Mouse (Mus musculus) thymus, postnatal 0 days (tissue): ENCODE data around the gene Magi1. TPM values are rescaled to one million over a fixed set of nuclear protein-coding genes. Genes with fewer than 3 reads are reported as not detected.

Experiments used
- DNase-seq: peaks from one replicate; pipeline ENCODE4 v3.0.0-alpha.2; 2015; ENCODE audit warnings: low spot score
- polyA plus RNA-seq: library from polyadenylated mRNA; unstranded; fragments of >200 nt; fragmentation: Nextera tagmentation; extraction: Ambion mirVana; gene quantifications from 2 replicates; pipeline ENCODE4 v1.2.1, GENCODE M21; 2015

Magi1 gene
- polyA plus RNA-seq, 1 experiment from 2014 or later, result 1.4 TPM

DNA sequence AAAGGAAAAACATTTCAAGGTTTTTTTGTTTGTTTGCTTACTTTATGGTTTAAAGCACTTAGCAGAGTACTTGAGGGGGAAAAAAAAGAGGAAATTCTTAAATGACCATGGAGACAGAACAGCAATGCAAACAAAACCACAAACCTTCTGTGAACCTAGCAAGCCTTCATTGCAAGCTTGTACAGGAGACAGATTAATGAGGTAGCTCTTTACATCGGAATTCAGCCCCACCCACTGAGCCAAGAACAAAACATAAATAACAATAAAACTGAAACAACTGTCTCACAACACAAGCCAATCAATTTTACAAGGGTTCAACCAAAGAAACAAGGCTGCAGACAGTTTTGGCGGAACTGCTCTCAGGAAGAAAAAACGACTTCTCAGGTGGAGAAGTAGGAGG is 296.2 kb downstream of the Magi1 start:
- DNase-seq, result no peak

DNA sequence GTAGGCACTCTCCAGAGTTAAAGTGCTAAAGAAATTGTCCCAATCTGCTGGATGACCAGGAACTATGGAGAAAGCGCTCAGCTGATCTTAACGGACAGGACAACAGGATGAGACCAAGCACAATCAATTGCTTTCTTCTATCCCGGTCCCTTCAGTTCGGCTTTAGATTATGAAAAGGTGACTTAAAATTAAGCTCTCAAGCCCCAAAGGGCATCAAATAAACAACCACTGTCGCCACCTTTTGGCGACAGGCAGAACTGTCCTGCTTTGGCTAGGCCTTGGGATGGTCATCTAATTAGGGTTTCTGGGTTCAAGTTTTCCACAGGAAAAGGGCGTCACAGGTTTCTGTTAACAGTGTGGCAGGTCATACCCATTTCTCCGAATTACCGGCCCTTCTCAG is 298.6 kb downstream of the Magi1 start:
- DNase-seq, result peak; percentile 3

DNA sequence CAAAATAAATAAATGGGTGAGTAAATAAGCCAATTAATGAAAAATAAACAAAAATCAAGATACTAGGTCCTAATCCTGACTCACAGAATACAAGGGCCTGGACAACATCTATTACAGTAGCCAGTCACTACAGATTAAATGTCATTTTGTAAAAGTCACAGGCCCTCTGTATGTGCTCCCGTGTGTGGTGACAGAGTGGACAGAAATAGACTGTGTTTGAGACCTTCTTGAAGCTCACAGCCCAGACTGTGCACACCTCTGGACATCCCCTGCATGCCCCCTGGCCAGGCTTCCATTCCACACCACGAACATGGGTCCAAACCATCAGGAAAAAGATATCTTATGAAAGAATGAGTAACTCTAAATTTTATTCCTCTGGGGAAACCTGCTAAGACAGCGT is 300.2 kb downstream of the Magi1 start:
- no peak for DNase-seq

DNA sequence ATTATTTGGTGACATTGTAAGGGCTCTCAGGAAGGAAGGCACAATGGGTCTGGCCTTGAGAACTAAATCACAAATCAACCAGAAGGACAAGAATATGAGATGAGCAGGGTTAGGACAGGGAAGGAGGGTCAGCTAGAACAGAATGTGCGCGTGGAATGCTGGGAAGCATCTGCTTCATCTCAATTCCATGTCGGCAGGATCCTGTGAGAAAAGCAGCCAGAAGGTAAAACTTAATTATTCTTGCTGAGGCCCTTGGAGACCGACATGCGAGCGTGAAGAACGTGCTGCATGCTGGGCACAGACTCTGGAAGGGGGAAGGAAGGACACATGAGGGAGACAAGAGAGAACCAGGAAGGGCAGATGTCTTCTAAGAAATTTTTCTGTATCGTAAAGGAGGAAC is 302.5 kb downstream of the Magi1 start:
- DNase-seq, result no peak

DNA sequence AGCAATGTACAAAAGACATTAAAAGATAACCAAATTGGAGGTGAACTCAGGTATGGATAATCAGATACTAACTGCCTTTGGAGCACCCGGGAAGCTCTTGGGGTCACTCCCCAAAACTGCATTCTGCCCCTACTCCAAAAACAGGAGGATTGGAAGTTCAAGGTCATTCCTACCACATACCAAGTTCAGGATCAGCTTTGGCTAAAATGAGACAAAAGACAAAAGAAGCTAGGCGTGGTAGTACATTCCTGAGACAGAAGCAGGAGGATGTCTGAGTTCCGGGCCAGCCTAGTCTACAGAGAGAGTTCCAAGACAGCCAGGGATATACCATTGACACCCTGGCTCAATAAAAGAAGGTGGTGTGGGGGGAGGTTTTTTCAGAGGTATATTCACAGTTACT is 304.5 kb downstream of the Magi1 start:
- no peak for DNase-seq

DNA sequence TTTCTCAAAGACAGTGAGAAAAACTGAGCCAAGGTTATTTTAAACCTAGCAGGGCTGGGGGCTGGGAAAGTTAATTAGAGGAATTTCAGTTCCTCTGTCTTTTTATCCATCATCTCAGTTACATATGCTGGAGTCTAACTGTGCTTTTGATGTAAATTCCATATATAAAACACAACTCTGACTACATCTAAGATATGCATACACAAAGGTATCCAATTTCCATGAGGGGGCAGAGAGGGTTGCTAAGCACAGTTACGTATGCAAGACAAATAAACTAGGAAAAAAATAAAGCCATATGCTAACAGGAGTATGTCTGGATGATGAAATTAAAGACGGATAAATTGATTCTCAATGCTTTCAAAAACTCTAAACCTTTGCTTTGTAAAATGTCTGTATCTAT is 315.0 kb downstream of the Magi1 start:
- DNase-seq, result no peak

DNA sequence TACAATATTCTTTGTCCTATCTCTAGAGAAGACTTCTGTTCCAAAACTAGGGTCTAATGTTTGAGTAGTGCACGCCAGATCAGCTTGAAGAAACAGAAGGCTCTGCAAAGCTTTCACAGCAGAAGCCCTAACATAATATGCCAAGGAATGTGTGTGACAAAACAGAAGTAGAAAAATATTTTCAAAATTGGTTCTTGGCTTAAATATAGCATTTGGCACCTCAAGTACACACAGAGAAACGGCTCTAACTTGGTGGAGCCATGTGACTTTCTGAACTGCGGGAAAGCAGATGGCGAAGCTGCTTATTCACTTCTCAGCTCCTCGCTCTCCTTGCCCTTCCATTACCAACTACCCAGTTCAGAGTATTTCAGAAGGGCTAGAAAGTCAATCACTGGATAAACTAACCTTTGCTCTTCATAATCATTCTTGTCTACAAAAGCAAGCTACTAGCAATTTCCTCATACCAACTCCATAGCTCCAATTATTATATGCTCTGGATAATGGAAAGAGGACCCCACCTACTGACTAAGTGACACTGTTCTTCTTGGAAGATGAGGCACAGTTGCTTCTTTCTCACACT is 320.9 kb downstream of the Magi1 start:
- DNase-seq, result no peak

DNA sequence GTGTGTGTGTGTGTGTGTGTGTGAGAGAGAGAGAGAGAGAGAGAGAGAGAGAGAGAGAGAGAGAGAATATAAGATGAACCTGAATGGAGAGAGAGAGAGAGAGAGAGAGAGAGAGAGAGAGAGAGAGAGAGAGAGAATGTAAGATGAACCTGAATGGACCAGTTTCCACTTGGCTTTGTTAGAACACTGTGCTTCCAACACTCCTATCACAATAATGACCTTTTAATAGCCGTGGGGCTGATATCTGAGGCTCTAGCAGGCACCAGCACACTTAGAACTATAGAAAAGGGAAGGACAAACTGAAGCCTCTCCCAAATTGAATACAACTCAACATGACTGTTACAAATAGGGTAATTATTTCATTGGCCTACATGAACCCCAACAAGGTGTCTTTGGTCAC is 321.9 kb downstream of the Magi1 start:
- no peak for DNase-seq

DNA sequence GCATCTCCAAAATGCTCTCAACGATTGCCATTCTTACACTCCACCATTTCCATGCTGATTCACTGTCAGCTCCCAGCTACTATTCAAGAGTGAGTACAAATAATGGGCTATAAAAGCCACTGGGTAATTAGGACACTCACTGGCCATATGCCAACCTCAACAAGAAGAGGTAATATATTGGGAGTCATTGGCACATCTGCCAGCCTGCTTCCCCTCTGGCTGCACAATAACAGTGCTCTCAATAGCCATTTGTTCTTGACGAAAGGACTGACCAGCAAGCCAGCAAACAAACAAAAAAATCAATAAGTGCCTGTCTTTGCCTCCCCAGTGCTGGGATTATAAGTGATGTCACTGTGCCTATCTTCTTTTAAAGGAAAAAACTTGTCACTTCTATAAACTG is 326.5 kb downstream of the Magi1 start:
- no peak for DNase-seq

DNA sequence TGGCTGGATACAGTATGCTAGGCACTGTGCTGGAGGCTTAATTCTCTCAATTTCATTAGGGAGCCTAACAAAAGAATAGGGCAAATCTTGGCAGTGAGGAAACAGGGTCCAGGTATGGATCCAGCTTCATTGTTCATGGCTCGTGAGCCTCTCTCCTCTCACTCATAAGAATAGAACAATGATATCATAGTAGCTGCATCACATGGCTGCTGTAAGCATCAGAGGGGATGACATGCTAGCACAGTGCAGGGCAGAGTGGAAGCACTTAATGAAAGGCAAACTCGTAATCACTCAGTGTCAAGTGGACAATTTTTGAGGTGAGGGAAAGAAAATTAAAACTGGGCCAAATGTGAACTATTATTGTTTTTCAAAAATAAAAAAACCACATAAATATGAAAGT is 337.1 kb downstream of the Magi1 start:
- DNase-seq, result no peak

DNA sequence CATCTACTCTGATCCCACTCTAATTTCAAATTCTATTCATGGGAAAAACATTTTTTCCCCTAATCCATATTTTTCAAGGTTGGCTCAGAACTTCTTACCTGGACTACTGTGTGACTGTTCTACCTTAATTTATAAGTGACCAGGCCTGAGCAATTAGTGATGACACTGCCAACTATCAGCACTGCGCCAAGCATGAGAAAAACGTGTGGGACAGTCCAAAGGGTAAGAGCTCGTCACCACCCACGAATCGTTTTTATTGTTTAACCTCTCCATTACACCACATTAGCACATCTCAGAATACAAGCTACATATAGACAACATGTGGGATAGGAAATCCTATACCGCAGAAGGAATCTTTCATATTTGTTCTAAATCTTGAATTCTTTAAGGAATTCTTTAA is 347.4 kb downstream of the Magi1 start:
- DNase-seq, result no peak

DNA sequence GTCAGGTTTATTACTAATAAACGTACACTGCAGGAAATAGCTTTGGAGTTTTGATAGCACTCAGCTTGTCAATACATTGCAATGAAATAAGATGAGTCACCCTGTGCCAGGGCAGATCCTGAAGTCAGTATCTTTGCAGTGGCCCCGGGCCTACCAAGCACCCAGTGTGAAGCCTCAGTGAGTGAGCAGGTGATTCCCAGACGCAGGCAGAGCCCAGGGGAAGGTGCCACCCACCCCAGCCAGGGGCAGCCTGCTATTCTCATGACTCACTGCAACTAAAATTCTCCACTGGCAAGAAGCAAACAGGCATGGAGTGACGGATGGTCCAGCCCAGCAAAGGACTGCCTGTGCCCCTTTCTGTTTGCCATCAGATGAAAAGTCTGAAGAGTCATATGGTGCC is 347.9 kb downstream of the Magi1 start:
- no peak for DNase-seq

DNA sequence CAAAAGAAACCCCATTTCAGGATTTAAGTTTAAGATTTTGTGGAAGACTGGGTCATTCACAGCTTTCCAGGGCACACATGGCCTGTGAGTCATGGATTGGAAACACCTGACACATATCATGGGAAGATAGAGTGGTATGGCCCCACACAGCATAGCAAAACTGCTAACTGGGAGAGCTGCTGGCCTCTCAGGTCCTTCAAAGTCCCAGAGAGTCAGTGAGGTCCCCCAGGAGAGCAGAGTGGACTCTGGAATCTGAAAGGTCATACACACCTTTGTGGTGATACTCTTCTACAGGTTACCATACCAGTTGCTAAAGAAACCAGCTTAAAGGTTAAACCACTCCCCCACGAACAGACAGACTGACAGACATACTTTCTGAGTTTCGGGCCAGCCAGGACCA is 349.0 kb downstream of the Magi1 start:
- DNase-seq, result no peak

DNA sequence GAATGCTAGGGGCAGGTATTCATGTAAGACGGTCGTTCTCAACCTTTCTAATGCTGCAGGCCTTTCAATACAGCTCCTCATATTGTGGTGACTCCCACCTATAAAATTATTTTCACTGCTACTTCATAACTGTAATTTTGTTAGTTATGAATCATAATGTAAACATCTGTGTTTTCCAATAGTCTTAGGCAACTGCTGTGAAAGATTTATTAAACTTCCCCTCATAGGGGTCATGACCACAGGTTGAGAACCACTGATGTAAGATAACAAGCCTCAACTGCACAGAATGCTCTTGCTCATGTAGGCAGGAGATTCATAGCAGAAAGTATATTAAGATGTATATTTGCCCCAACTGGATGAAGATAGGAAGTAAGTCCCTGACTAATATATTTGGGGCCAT is 359.1 kb downstream of the Magi1 start:
- no peak for DNase-seq

DNA sequence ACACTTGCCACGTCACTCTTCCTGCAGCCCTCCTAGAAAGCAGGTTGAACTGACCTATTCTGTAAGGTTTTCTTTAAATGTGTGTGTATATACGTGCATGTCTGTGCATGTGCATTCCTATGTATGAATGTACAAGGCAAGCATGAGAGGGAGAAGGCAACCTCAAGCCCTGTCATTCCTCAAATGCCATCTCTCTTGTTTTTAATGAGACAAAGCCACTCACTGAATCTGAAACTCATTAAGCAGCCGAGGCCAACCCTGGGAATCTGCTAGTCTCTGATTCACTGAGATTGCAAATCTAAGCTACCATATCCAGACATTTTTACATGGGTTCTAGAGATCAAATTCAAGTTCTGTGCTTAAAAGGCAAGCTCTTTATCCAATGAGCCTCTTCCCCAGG is 359.7 kb downstream of the Magi1 start:
- DNase-seq, result no peak

DNA sequence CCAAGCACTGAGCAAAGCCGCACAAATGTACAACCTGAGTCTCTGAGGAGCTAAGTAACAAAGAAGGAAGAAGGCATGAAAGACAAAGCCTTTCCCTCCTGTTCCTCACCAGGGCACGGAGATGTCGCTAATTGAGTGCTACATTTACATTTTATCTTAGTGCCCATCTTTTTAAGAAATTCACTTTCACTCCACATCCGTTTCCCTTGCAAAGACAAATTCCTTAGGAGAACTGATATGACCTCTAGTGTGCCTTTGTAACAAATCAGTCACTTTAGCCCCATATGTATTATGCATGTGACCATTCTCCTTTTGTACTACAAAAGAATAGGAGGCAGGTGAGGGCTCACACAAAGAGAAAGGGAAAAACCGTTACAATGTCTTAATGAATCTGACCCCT is 360.4 kb downstream of the Magi1 start:
- DNase-seq, result no peak

DNA sequence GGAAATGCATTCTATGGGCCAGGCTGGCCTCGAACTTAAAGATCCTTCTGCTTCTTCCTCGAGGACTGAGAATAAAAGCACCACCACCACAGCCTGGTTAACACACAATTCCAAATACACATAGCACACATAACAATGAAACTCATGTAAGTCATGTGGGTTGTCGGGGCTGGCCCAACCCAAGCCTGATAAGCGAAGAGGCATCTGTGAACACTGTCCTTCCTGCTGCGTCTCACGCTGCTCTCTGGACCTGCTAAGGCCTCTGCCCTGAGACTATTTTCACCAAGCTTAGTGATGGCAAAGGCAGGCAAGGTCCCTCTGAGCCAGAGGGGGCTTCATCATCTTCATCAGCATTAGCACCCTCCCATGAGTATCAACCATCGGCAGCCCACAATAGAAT is 360.8 kb downstream of the Magi1 start:
- no peak for DNase-seq

DNA sequence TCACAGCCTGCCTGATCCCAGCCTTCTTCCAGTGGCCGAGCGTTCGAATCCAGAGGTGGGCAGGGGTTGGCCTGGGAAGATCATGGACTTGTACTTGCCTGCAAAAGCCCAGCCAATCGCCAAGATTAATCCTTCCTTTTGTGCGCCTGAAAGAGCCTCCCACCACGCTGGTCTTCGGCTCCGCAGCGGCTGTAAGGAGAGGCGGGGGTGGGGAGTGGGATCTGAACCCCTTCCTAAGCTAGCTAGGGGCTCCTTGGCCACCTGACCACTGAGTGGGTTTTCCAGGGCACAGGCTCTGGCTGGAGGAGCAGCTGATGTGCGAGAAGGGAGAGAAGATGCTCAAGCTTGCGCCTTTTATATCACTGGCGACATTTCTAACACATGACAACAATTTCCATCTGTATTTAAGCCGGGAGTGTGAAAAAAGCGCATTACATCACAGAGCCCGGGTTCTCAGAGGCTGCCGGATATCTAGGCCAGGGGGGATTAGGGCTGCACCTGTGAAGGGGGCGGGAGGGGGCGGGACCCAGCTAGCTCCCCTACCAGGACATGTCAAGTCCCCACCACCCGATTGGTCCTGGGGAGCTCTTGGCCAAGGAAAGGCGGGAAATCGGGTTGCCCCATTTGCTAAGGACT is 370.4 kb downstream of the Magi1 start:
- DNase-seq, result no peak

DNA sequence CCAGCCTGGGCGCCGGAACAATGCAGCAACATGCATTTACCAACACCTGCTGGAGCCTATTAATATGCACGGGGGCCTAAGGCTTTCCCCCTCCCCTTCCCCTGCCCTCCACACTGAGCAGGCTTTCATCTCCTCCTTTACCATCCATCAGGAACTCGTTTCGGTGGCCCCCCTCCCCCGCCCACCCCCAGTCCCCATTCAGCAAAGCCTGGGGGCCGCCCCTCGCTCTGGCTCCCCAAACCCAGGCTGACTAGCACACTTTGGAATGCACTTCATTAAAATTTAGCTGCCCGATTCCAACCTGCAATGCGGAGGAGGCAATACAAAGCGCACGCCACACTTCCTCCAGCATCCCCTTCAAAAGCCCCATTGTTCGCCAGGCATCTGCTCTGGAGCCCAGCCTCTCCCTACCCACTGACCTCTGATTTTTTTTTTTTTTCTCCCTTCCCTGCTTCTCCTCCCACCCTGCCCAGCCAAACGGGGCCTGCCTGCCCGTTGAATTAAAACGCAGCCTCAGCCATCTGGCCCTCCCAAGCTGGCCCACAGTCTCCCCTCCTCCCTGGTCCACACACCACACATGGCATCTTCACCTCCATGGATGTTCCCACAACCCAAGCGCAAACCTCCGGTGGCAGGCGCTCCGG is 371.0 kb downstream of the Magi1 start:
- no peak for DNase-seq

DNA sequence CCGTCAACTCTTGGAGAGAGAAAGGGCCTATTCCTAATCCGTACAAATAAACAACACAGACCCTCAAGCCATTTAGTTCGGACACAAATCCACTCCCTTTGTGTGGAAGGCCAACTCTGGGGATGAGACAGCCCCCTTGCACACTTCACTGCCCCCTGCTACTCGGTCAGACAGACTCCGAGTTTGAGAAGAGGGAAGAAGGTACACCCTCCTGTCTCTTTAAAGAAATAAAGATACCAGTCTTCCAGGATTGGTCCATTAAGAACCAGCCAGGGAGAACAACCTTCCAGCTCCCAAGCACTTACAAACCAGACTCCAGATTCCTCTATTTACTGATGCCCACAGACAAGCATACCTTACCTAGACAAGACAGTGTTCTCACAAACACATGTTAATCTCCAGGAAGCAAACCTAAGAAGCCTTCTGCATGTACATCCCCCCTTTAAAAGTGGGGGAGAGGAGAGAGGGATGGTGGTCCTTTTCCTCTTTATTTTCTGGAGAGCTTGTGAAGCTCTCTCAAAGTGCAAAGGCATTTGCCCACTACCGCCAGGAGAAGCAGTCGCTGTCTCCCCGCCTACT is 371.6 kb downstream of the Magi1 start:
- no peak for DNase-seq

DNA sequence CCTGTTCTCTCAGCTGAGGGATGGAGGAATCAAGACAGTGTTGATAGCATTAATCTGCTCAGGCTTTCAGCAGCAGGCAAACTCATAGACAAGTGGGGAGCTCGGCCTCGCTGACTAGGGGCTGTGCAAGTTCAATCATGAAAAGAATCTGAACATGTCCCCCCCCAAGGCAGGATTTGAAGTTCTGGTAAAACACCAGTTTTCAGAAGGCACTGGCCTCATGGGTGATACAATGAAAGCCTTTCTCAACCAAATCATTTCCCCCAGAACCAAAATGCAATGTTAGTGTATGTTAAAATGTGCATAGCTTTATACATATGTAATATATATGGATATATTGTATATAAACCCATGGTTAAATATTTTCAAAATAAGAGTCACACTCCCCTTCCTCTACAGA is 372.3 kb downstream of the Magi1 start:
- no peak for DNase-seq

DNA sequence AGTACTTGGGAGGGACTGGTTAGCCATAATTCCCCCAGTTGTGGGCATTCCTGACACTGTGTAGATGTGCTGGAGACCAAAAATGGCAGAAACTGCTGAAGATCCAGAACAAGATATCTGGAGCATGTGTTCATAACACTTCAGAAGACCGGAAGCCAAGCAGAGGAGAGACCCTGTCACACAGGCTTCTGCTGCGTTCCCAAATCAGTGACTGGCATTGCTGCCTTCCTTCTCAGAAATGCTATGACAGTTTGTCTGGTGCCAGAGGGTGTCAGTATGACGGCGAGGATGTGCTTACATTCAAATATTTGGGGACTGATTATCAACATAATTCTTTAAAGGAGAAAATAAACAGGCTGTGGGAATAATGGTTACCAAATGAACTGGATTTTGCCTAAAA is 373.7 kb downstream of the Magi1 start:
- DNase-seq, result no peak

DNA sequence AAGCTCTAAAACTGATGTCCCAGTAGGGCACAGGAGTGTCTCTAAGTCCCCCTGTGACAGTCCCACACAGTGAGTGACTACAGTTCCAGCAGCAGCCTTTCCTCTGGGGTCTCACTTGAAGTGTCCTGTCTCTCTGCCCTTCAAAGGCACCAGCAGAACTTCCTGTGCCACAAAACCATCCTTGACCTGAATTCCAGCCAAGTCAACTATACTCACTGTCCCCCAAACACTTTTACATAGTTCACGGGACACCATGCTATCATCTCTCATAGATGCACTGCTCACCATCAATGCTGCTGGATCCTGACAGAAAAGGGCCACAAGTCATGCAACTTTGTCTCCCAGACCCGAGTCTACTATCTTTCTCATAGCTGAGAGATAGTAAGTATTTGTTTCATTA is 378.7 kb downstream of the Magi1 start:
- DNase-seq, result no peak
